Mouse (Mus musculus): ENCODE data around the gene Rxra.

Rxra gene

GRCm38 (mm10) chr2:27676106-27676477 is at the start of gene Rxra:
TSS of gene Rxra (plus strand) at chr2:27676440.
- POLR2A ChIA-PET, result interaction anchor here in 2 of 4 experiments (0.6 to 3.0 kb wide), 15 partner anchors 8 to 811 kb away, joined by 3 to 9 read pairs (median 3); partner anchors contain the start of gene Abo (in 1 of the 2)
- CTCF ChIA-PET, result interaction anchor here in 1 of 4 experiments (1.2 kb wide), 1 partner anchor 210 kb away, joined by 3 read pairs; no protein-coding TSS in a partner anchor

- CTCF ChIA-PET, result no interaction called here
These were observed 49.6 kb upstream of the Rxra start for GRCm38 (mm10) chr2:27626604-27627003.

GRCm38 (mm10) chr2:27630601-27631285 is 45.5 kb upstream of the Rxra start:
- ChIA-PET POLR2A (interaction anchor here in 3 of 4 experiments (0.7 to 2.3 kb wide), 7 partner anchors 10 to 156 kb away, joined by 3 to 7 read pairs (median 4); no protein-coding TSS in a partner anchor), CTCF (interaction anchor here in 1 of 4 experiments (0.7 to 1.4 kb wide), 2 partner anchors 79 to 109 kb away, joined by 3 to 4 read pairs; no protein-coding TSS in a partner anchor)

More at GRCm38 (mm10) chr2:27626604-27627003, 49.6 kb upstream of the Rxra start:
- POLR2A ChIA-PET, result interaction anchor here in 1 of 4 experiments (0.6 kb wide), 1 partner anchor 23 kb away, joined by 6 read pairs; no protein-coding TSS in a partner anchor

GRCm38 (mm10) chr2:27633471-27633870 is 42.8 kb upstream of the Rxra start:
- ChIA-PET POLR2A (interaction anchor here in 2 of 4 experiments (1.9 to 2.0 kb wide), 2 partner anchors 10 to 17 kb away, joined by 6 to 7 read pairs; no protein-coding TSS in a partner anchor), CTCF (interaction anchor here in 1 of 4 experiments (0.6 kb wide), 1 partner anchor 60 kb away, joined by 4 read pairs; no protein-coding TSS in a partner anchor)

GRCm38 (mm10) chr2:27634018-27634417 is 42.2 kb upstream of the Rxra start:
- ChIA-PET CTCF (no interaction called here), POLR2A (interaction anchor here in 2 of 4 experiments (1.5 to 2.0 kb wide), 3 partner anchors 10 to 16 kb away, joined by 5 to 7 read pairs (median 6); no protein-coding TSS in a partner anchor)

- CTCF ChIA-PET, result no interaction called here
- POLR2A ChIA-PET, result interaction anchor here in 3 of 4 experiments (0.8 to 2.0 kb wide), 8 partner anchors 9 to 1251 kb away, joined by 3 to 7 read pairs (median 4); no protein-coding TSS in a partner anchor
These were observed 41.0 kb upstream of the Rxra start for GRCm38 (mm10) chr2:27635147-27635738.

- CTCF ChIA-PET, result interaction anchor here in 2 of 4 experiments (0.5 to 0.8 kb wide), 2 partner anchors 14 to 52 kb away, joined by 3 to 6 read pairs; no protein-coding TSS in a partner anchor
These were observed 39.4 kb upstream of the Rxra start for GRCm38 (mm10) chr2:27636796-27637195.

GRCm38 (mm10) chr2:27637281-27637896 is 38.9 kb upstream of the Rxra start:
- ChIA-PET CTCF (interaction anchor here in 2 of 4 experiments (0.5 to 0.8 kb wide), 3 partner anchors 13 to 52 kb away, joined by 3 to 6 read pairs (median 3); no protein-coding TSS in a partner anchor), POLR2A (no interaction called here)

More at GRCm38 (mm10) chr2:27636796-27637195, 39.4 kb upstream of the Rxra start:
- POLR2A ChIA-PET, result no interaction called here

GRCm38 (mm10) chr2:27639631-27640334 is 36.5 kb upstream of the Rxra start:
- ChIA-PET POLR2A (interaction anchor here in 3 of 4 experiments (0.6 to 0.8 kb wide), 3 partner anchors 8 to 44 kb away, joined by 3 to 4 read pairs (median 3); no protein-coding TSS in a partner anchor), CTCF (no interaction called here)

GRCm38 (mm10) chr2:27640900-27641479 is 35.2 kb upstream of the Rxra start:
- CTCF ChIA-PET, result interaction anchor here in 1 of 4 experiments (0.9 kb wide), 1 partner anchor 88 kb away, joined by 3 read pairs; no protein-coding TSS in a partner anchor
- POLR2A ChIA-PET, result interaction anchor here in 3 of 4 experiments (0.7 to 1.7 kb wide), 5 partner anchors 9 to 210 kb away, joined by 3 to 8 read pairs (median 4); no protein-coding TSS in a partner anchor

- POLR2A ChIA-PET, result interaction anchor here in 3 of 4 experiments (0.6 to 1.6 kb wide), 8 partner anchors 9 to 1432 kb away, joined by 3 to 7 read pairs (median 4); no protein-coding TSS in a partner anchor
- CTCF ChIA-PET, result interaction anchor here in 1 of 4 experiments (0.7 kb wide), 1 partner anchor 1128 kb away, joined by 3 read pairs; the partner anchor contains the start of gene Notch1
These were observed 31.6 kb upstream of the Rxra start for GRCm38 (mm10) chr2:27644547-27645120.

- ChIA-PET POLR2A (interaction anchor here in 3 of 4 experiments (0.6 to 1.2 kb wide), 5 partner anchors 11 to 99 kb away, joined by 3 to 5 read pairs (median 3); no protein-coding TSS in a partner anchor), CTCF (interaction anchor here in 1 of 4 experiments (0.7 kb wide), 1 partner anchor 1129 kb away, joined by 3 read pairs; the partner anchor contains the start of gene Notch1)
These were observed 30.8 kb upstream of the Rxra start for GRCm38 (mm10) chr2:27645471-27645870.

- CTCF ChIA-PET, result interaction anchor here (0.5 to 1.4 kb wide), 11 partner anchors 13 to 1373 kb away, joined by 3 to 8 read pairs (median 3); no protein-coding TSS in a partner anchor
- POLR2A ChIA-PET, result interaction anchor here (0.6 to 2.5 kb wide), 27 partner anchors 9 to 614 kb away, joined by 3 to 9 read pairs (median 4); partner anchors contain the start of gene Rxra (in 1 of the 4)
These were observed 26.2 kb upstream of the Rxra start for GRCm38 (mm10) chr2:27649862-27650661.

- CTCF ChIA-PET, result interaction anchor here in 2 of 4 experiments (0.6 to 1.4 kb wide), 2 partner anchors 14 to 813 kb away, joined by 3 read pairs; no protein-coding TSS in a partner anchor
- POLR2A ChIA-PET, result interaction anchor here in 3 of 4 experiments (0.6 to 2.5 kb wide), 14 partner anchors 10 to 145 kb away, joined by 3 to 9 read pairs (median 4); partner anchors contain the start of gene Rxra (in 1 of the 3)
These were observed 25.2 kb upstream of the Rxra start for GRCm38 (mm10) chr2:27650991-27651390.

GRCm38 (mm10) chr2:27653496-27654030 is 22.7 kb upstream of the Rxra start:
- CTCF ChIA-PET, result interaction anchor here in 1 of 4 experiments (0.6 kb wide), 1 partner anchor 247 kb away, joined by 4 read pairs; no protein-coding TSS in a partner anchor
- POLR2A ChIA-PET, result interaction anchor here in 1 of 4 experiments (0.5 kb wide), 1 partner anchor 807 kb away, joined by 3 read pairs; no protein-coding TSS in a partner anchor
